Mouse (Mus musculus) limb, embryonic 12.5 days (tissue): Measurements from ENCODE around the gene Pogz. TPM values are rescaled to one million over a fixed set of nuclear protein-coding genes. Genes with fewer than 3 reads are reported as not detected.
"Not testable (repeated sequence)": the region's sequence is repeated elsewhere in the genome, so short reads cannot be mapped to it uniquely, and the experiment has no call there.

Source experiments
- ATAC-seq: fragments of 200-750 bp; cut with Nextera tagmentation; 2 replicates; pipeline ENCODE4 v1.8.0; 2017; ENCODE audit warnings: low read depth, moderate TSS enrichment; ENCODE audit not compliant: insufficient number of reproducible peaks, insufficient read depth, low FRiP score, low TSS enrichment
- H3K27ac ChIP-seq: fragments of 300-500 bp; sonication (generic); 2 replicates; pipeline ENCODE4 v1.5.1; 2016; ENCODE audit warnings: mild to moderate bottlenecking, moderate library complexity
- H3K27me3 ChIP-seq: fragments of 300-500 bp; sonication (generic); 2 replicates; pipeline ENCODE4 v1.6.1; 2016; ENCODE audit warnings: mild to moderate bottlenecking, moderate library complexity
- H3K36me3 ChIP-seq: fragments of 300-500 bp; sonication (generic); 2 replicates; pipeline ENCODE4 v1.6.1; 2016; ENCODE audit warnings: mild to moderate bottlenecking, moderate library complexity
- H3K4me1 ChIP-seq: fragments of 300-500 bp; sonication (generic); replicated peaks from 2 replicates; pipeline ENCODE4 v1.6.1; 2016
- H3K4me2 ChIP-seq: fragments of 300-500 bp; sonication (generic); 2 replicates; pipeline ENCODE4 v1.6.1; 2016; ENCODE audit warnings: mild to moderate bottlenecking, moderate library complexity
- H3K4me3 ChIP-seq: fragments of 300-500 bp; sonication (generic); replicated peaks from 2 replicates; pipeline ENCODE4 v1.5.1; 2016; ENCODE audit warnings: mild to moderate bottlenecking
- H3K9ac ChIP-seq: fragments of 300-500 bp; sonication (generic); replicated peaks from 2 replicates; pipeline ENCODE4 v1.6.1; 2016; ENCODE audit warnings: mild to moderate bottlenecking, moderate library complexity
- H3K9me3 ChIP-seq: fragments of 300-500 bp; sonication (generic); 2 replicates; pipeline ENCODE4 v1.6.1; 2016; ENCODE audit warnings: mild to moderate bottlenecking, moderate library complexity
- WGBS: fragments of 180-500 bp; shearing (Covaris S2); methylation state at CpG from one replicate; pipeline ENCODE4 v1.1.7; 2016; 5-methylcytosine and 5-hydroxymethylcytosine counted together
- polyA plus RNA-seq: library from polyadenylated mRNA; unstranded; fragments of >200 nt; fragmentation: Nextera tagmentation; extraction: Ambion mirVana; gene quantifications from 2 replicates; pipeline ENCODE4 v1.2.1, GENCODE M21; 2016

Gene Pogz
- polyA plus RNA-seq, 1 experiment from 2014 or later = 21.0 TPM

DNA sequence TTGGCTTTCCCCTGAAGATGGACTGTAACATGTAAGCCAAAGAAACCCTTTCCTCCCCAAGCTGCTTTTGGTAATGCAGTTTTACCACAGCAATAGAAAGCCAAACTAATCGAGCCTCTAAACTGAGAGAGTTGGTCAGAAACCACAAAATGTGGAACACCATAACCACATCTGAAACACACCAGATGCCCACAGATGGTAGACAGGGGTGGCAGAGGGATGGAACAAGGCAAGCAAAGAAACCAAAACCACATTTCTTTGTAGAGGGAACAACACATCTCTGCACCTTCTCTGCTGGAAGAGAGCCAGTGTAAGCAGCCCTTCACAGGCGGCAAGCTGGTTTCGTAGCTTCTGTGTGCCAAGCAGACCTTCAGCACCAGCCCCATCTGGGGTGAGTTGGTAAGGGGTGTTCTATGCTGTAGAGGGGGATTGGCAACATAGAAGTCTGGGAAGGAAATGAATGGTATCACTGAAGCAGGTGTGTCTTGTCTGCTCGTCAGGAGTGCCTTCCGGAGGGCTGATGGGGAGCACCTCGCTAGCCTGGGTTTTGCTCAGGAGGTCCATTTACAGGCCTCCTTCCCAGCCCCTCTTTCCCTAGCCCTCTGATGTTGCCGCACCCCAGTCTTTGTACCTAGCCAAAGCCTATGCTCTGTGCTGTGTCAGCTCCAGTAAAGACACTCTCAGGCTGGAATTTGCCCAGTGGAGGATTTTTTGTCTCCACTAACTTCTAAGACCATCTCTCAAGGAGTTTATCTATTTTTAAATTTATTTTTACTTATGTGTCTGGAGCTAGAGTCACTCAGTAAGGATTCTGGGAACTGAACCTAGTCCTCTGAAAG is 78.8 kb downstream of the Pogz start:
- Histone ChIP-seq H3K4me3 (no peak overlapping the region), H3K4me2 (no peak overlapping the region), H3K9ac (no peak overlapping the region), H3K27me3 (no peaks in the 10 kb centered on the region), H3K4me1 (no peaks in the 10 kb centered on the region), H3K9me3 (no peaks in the 10 kb centered on the region), H3K36me3 (no peaks in the 10 kb centered on the region), H3K27ac (no peak overlapping the region)
- WGBS = 84% methylated on average over 7 of the region's 7 CpGs
- no peak for ATAC-seq

DNA sequence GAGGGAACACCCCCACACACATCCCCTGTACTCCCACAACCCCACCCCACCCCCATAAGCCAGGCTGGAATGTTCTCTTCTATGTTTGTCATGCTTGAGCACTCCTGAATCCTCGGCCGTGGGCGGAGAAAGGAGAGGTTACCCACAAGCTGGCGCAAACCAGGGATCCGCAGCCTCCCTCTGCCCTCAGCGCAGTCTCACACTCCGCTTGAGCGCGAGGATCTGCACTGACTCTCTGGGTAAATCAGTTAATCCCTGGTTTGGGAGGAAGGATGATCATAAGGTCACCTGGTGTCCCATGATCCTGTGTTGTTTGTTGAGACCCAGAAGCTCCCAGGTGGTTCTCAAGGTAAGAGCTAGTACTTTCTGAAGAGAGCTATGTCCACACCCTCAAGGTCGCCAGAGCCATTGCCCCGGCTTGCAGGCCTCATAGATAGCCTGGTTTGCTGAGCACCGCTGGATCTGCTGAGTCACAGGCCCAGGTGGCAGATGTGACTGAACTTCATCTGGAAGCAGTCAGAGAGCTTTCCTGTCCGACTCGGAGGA is 80.5 kb downstream of the Pogz start:
- no peaks in the 10 kb centered on the region for H3K27me3 ChIP-seq
- 0 out of 2 replicates have a peak, but pooled peaks cover 3% of the 10 kb centered on the region for H3K4me1 ChIP-seq
- no peak overlapping the region for H3K9ac ChIP-seq
- H3K36me3 ChIP-seq = no peaks in the 10 kb centered on the region
- H3K27ac ChIP-seq = no peak overlapping the region
- H3K4me2 ChIP-seq = no peak overlapping the region
- ATAC-seq = no peak
- 67% methylated on average over 14 of the region's 14 CpGs for WGBS
- no peak overlapping the region for H3K4me3 ChIP-seq
- H3K9me3 ChIP-seq = no peaks in the 10 kb centered on the region

DNA sequence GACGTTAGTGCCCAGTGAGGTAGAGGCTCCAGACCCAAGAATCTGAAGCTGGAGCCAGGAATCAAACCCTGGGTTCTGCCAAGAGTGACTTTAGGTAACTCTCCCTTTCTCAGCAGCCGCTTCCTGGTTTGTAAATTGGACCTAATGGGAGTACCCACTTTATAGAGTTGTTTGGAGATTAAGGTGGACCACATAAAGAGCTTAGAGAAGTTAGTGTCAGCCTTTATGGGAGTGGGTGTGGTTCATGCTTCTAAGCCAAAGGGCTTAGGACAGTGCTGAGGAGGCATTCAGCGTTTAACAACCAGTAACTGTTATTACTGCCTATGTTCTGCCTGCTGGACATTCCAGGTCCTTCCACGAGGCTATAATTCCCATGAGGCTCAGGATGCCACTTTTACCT is 81.5 kb downstream of the Pogz start:
- no peak overlapping the region for H3K9ac ChIP-seq
- WGBS = 39% methylated on average over 4 of the region's 4 CpGs
- H3K27me3 ChIP-seq = no peaks in the 10 kb centered on the region
- H3K36me3 ChIP-seq = no peaks in the 10 kb centered on the region
- H3K27ac ChIP-seq = no peak overlapping the region
- H3K4me2 ChIP-seq = no peak overlapping the region
- 0 out of 2 replicates have a peak, but pooled peaks cover 3% of the 10 kb centered on the region for H3K4me1 ChIP-seq
- no peak for ATAC-seq
- no peaks in the 10 kb centered on the region for H3K9me3 ChIP-seq
- H3K4me3 ChIP-seq = no peak overlapping the region

DNA sequence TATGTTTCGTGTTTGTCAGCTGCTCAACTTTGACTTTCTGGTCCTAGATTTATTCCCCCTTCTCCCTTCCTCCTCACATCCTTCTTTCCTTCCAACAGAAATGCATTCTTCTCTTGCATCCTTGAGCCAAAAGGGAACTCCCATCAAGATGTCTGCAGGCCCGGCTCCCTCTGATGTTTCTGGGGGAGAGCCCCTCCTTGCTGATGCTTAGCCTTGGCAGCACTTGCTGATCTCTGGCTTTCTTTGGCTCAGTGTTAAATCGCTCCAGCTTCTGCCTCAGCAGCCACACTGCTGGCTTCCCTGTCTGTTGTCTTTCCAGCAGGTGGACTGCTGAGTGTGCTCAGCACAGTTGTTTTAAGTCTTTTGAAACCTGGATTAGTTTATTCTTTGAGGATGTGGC is 83.7 kb downstream of the Pogz start:
- no peak overlapping the region for H3K9ac ChIP-seq
- no peaks in the 10 kb centered on the region for H3K9me3 ChIP-seq
- H3K36me3 ChIP-seq = no peaks in the 10 kb centered on the region
- no peak overlapping the region for H3K4me3 ChIP-seq
- ATAC-seq = no peak
- 0 out of 2 replicates have a peak, but pooled peaks cover 3% of the 10 kb centered on the region for H3K4me1 ChIP-seq
- 51% methylated on average over 3 of the region's 3 CpGs for WGBS
- no peaks in the 10 kb centered on the region for H3K27me3 ChIP-seq
- H3K4me2 ChIP-seq = no peak overlapping the region
- no peak overlapping the region for H3K27ac ChIP-seq

DNA sequence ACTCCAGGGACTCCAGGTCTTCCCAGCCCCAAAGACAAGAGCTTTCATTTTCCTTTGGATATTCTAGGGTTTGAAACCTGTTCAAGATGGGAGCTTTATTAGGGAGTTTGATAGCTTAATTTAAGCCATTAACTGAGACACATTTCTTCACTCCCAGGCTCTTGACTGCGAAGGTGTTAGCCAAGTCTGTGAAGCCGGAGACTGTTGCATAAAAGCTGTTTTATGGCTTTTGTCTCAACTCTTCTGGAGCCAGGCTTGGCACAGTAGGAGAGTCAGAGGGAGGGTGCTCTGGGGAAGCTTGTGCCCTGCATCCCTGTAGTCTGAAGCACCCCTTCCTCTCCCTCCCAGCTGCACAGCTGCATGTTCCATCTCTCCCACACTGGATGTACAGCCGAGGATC is 85.0 kb downstream of the Pogz start:
- 20% methylated on average over 3 of the region's 3 CpGs for WGBS
- no peak overlapping the region for H3K4me3 ChIP-seq
- H3K27ac ChIP-seq = no peak overlapping the region
- ATAC-seq = no peak
- no peaks in the 10 kb centered on the region for H3K27me3 ChIP-seq
- H3K9ac ChIP-seq = no peak overlapping the region
- no peaks in the 10 kb centered on the region for H3K36me3 ChIP-seq
- H3K4me2 ChIP-seq = no peak overlapping the region
- H3K4me1 ChIP-seq = 0 out of 2 replicates have a peak, but pooled peaks cover 3% of the 10 kb centered on the region
- no peaks in the 10 kb centered on the region for H3K9me3 ChIP-seq

DNA sequence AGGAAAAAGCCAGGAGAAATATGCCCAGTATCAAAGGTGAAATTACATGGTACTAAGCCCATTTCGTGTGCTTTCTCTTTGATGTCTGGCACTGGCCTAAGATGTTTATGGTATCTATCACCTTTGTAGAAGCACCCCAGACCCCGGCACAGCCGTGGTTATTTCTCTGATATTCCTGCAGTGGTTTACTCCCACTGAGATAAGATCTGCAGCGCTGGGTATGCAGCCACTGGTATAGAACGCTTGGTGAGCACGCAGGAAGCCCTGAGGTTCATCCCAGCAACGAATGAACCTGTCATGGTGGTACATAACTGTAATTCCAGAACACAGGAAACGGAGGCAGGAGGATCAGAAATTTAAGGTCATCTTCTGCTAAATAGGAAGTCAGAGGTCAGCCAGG is 87.3 kb downstream of the Pogz start:
- WGBS = 40% methylated on average over 8 of the region's 8 CpGs
- no peak for ATAC-seq
- no peak overlapping the region for H3K4me2 ChIP-seq

DNA sequence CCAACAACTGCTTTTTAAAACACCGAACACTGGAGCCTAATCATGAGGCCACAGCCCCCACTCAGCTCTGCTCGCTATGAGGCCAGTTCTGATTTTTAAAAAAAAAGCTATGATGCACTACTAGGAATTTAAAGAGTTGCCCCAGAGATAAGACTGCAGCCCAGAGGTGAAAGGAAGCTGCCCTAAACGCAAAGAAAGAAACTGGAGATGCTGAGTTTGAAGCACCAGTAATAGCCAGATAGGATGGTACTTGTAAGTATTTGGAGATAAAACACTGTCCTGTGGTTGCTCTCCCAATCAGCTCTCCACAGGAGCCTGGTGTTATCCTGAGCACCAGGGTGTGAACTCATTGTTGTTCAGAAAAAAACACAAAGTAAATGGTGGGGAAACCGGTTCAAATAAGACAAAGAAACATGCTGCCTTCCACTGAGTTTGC is 89.0 kb downstream of the Pogz start:
- H3K9me3 ChIP-seq, H3K27me3 ChIP-seq, H3K4me2 ChIP-seq, H3K36me3 ChIP-seq, H3K4me3 ChIP-seq, H3K4me1 ChIP-seq, ATAC-seq, H3K9ac ChIP-seq, H3K27ac ChIP-seq: not testable (repeated sequence)
- WGBS = 47% methylated on average over 4 of the region's 4 CpGs

More for the DNA sequence above, 87.3 kb downstream of the Pogz start:
- Histone ChIP-seq H3K9ac (no peak overlapping the region), H3K27ac (no peak overlapping the region), H3K9me3 (no peaks in the 10 kb centered on the region), H3K4me1 (0 out of 2 replicates have a peak, but pooled peaks cover 3% of the 10 kb centered on the region), H3K36me3 (no peaks in the 10 kb centered on the region), H3K4me3 (no peak overlapping the region), H3K27me3 (no peaks in the 10 kb centered on the region)

DNA sequence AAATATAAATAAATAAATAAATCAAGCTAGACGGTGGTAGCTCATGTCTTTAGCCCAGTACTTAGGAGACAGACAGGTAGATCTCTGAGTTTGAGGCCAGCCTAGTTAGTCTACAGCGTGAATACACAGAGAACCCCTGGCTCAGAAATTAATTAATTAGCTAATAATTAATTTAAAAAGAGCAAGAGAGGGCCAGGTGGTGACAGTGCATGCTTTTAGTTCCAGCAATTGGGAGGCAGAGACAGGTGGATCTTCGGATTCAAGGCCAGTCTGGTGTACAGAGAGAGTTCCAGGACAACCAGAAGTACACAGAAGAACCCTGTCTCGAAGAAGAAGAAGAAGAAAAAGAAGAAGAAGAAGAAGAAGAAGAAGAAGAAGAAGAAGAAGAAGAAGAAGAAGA is 91.6 kb downstream of the Pogz start:
- 87% methylated on average over 4 of the region's 4 CpGs for WGBS
- not testable (repeated sequence) for H3K27me3 ChIP-seq, ATAC-seq, H3K4me3 ChIP-seq, H3K9me3 ChIP-seq, H3K9ac ChIP-seq, H3K27ac ChIP-seq, H3K4me2 ChIP-seq, H3K36me3 ChIP-seq
- H3K4me1 ChIP-seq = peaks cover 11% of the 10 kb centered on the region

DNA sequence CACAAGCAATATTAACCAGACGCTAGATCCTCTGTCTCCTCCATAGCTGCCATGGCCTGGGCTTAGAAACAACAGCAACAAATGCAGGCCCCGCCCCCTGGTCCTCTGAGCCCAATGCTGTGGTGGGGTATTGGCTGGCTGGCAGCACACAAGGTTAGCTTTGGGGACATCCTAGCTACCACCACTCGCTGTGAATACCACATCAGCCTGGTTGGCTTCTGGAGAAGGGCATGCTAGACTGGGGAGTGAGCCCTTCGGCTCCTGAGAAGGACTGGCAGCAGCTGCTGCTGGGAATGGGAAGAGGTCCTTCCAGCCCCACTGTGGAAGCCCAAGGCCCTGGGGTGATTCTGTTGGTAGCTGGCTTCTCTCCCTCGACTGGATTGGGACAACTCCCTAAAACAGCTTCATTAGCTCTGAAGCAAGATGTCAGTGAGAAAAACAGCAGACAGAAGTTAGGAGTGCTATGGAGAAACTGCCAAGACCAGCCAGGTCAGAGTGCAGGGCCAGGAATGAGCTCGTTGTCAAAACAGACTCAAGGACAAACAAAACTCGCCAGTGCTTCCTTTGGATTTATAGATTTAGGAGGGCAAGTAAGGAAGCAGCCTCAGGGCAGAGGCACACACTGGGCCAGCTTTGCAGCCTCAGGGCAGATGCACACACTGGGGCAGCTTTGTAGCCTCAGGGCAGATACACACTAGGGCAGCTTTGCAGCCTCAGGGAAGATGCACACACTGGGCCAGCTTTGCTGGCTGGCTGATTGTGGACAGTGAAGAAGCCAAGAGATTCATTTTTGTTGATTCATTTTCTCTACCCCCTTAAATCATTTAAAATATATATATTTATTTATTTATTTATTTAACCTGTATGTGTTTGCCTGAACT is 93.3 kb downstream of the Pogz start:
- ATAC-seq = not testable (repeated sequence)
- WGBS = 35% methylated on average over 7 of the region's 7 CpGs

DNA sequence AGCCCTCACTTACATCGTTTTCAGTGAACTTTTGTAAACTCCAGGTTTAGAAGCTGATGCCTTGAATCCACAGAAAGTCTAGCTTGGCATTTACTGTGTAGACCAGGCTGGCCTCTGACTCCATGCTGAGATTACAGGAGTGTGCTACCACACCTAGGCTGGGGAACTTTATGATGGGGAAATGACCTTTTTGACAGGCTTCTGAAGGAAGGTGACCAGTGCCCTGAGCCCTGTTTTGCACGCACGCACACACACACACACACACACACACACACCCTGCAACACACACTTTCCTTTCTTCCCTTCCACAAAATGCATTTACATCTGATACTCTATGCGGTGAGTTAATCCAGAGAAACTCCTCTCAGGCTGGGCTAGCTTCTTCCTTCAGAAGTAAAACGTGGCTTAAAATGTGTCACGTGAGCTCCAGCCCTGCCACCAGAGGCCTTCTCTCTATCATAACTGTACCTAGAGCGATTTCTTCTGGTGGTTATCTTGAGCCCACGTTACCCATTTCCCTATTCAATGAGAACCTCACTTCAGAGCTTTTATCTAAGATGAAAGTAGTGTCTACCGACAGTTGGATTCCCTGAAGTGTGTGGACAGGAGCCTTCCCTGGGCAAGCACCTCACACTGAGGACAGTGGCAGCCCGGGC is 94.2 kb downstream of the Pogz start:
- Histone ChIP-seq H3K4me1 (peaks cover 11% of the 10 kb centered on the region), H3K27ac (0 out of 2 replicates have a peak overlapping the region, but pooled peaks have one; percentile 41)
- H3K4me2 ChIP-seq, H3K9ac ChIP-seq, H3K27me3 ChIP-seq, H3K9me3 ChIP-seq, ATAC-seq, H3K4me3 ChIP-seq, H3K36me3 ChIP-seq: not testable (repeated sequence)
- WGBS = 78% methylated on average over 10 of the region's 10 CpGs

More for the DNA sequence above, 93.3 kb downstream of the Pogz start:
- peaks cover 11% of the 10 kb centered on the region for H3K4me1 ChIP-seq
- not testable (repeated sequence) for H3K9ac ChIP-seq, H3K4me2 ChIP-seq, H3K4me3 ChIP-seq, H3K27ac ChIP-seq, H3K27me3 ChIP-seq, H3K36me3 ChIP-seq, H3K9me3 ChIP-seq
